Mouse (Mus musculus) thymus, adult 2 months (tissue): ENCODE measurements around the gene Fam102a.

ENCODE experiments used
- CTCF ChIP-seq: fragments of 200-500 bp; IDR thresholded peaks from 2 replicates; pipeline ENCODE4 v1.5.1; 2012; ENCODE audit warnings: mild to moderate bottlenecking, control low read depth, low read length, moderate library complexity, borderline replicate concordance; ENCODE audit not compliant: control insufficient read depth, poor library complexity, insufficient read depth; ENCODE audit errors: extremely low read depth
- POLR2A ChIP-seq: fragments of 200-500 bp; IDR thresholded peaks from 2 replicates; pipeline ENCODE4 v1.6.1; 2012; ENCODE audit warnings: mild to moderate bottlenecking, low read length, control low read depth, moderate library complexity; ENCODE audit not compliant: control insufficient read depth, poor library complexity, insufficient read depth; ENCODE audit errors: extremely low read depth

DNA sequence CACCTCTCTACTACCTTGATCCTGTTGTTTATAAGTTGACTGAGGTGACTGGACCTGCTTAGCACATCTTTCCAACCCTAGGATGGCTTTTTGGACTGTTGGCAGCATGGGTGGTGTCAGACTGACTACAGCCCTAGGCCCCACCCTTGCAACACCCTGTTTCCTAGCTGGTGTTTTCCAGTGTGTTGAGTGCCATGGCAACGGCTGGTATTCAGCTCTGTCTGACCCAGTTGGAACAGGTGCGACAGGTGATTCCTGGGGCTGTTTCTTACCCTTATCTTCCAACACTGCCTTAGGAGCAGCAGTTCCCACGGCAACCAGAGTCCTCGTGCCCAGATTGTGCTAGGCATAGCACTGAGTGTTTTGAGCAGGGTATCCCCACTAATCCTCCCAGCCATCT is 3.3 kb downstream of the Fam102a start:
- TF ChIP-seq CTCF (no peak), POLR2A (no peak)
